Mouse (Mus musculus): ENCODE measurements around the gene Eomes.

The Eomes gene

GRCm38 (mm10) chr9:118520011-118520410 is 42.0 kb downstream of the Eomes start:
- no peak for DNase-seq (ENCODE audit: low spot score in 2 of 2)

- DNase-seq (ENCODE audit: low spot score in 2 of 2) = no peak
Measured at GRCm38 (mm10) chr9:118520858-118521257, 42.8 kb downstream of the Eomes start.

- DNase-seq (ENCODE audit: low spot score in 2 of 2) = no peak
Measured at GRCm38 (mm10) chr9:118521659-118522058, 43.6 kb downstream of the Eomes start.

- DNase-seq (ENCODE audit: low spot score in 2 of 2) = no peak
Measured at GRCm38 (mm10) chr9:118523738-118524137, 45.7 kb downstream of the Eomes start.

GRCm38 (mm10) chr9:118527056-118527455 is 49.0 kb downstream of the Eomes start:
- no peak for DNase-seq (ENCODE audit: low spot score in 2 of 2)

- DNase-seq (ENCODE audit: low spot score in 2 of 2) = no peak
Measured at GRCm38 (mm10) chr9:118529783-118530182, 51.8 kb downstream of the Eomes start.

- no peak for DNase-seq (ENCODE audit: low spot score in 2 of 2)
Measured at GRCm38 (mm10) chr9:118530679-118531078, 52.7 kb downstream of the Eomes start.

- no peak for DNase-seq (ENCODE audit: low spot score in 2 of 2)
Measured at GRCm38 (mm10) chr9:118532516-118533205, 54.6 kb downstream of the Eomes start.
